Mouse (Mus musculus) limb, embryonic 11.5 days (tissue): ENCODE data around the gene Mocs1. TPM values are rescaled to one million over a fixed set of nuclear protein-coding genes. Genes with fewer than 3 reads are reported as not detected.

Experiments
- ATAC-seq: fragments of 200-750 bp; cut with Nextera tagmentation; 2 replicates; pipeline ENCODE4 v1.8.0; 2017; ENCODE audit warnings: low read depth; ENCODE audit not compliant: insufficient number of reproducible peaks, low FRiP score, low TSS enrichment
- DNase-seq: peaks from one replicate; pipeline ENCODE4 v3.0.0-alpha.2; 2015; ENCODE audit warnings: low spot score
- H3K27ac ChIP-seq: fragments of 300-500 bp; sonication (generic); replicated peaks from 2 replicates; pipeline ENCODE4 v1.5.1; 2014; ENCODE audit warnings: low read depth, mild to moderate bottlenecking, low read length
- H3K27me3 ChIP-seq: fragments of 300-500 bp; sonication (generic); 2 replicates; pipeline ENCODE4 v1.6.1; 2014; ENCODE audit warnings: mild to moderate bottlenecking, low read length, mixed read lengths; ENCODE audit not compliant: control insufficient read depth, insufficient read depth
- H3K36me3 ChIP-seq: fragments of 300-500 bp; sonication (generic); 2 replicates; pipeline ENCODE4 v1.6.1; 2014; ENCODE audit warnings: mild to moderate bottlenecking, low read length, moderate library complexity, mixed read lengths; ENCODE audit not compliant: control insufficient read depth, insufficient read depth
- H3K4me1 ChIP-seq: fragments of 300-500 bp; sonication (generic); 2 replicates; pipeline ENCODE4 v1.6.1; 2014; ENCODE audit warnings: low read length, mixed read lengths; ENCODE audit not compliant: control insufficient read depth, insufficient read depth
- H3K4me2 ChIP-seq: fragments of 300-500 bp; sonication (generic); 2 replicates; pipeline ENCODE4 v1.6.1; 2014; ENCODE audit warnings: low read depth, mild to moderate bottlenecking, moderate library complexity; ENCODE audit not compliant: severe bottlenecking
- H3K4me3 ChIP-seq: fragments of 300-500 bp; sonication (generic); 2 replicates; pipeline ENCODE4 v1.5.1; 2014; ENCODE audit warnings: low read depth, low read length
- H3K9ac ChIP-seq: fragments of 300-500 bp; sonication (generic); 2 replicates; pipeline ENCODE4 v1.6.1; 2014; ENCODE audit warnings: mild to moderate bottlenecking, low read length
- H3K9me3 ChIP-seq: fragments of 300-500 bp; sonication (generic); 2 replicates; pipeline ENCODE4 v1.6.1; 2016; ENCODE audit warnings: low read length; ENCODE audit not compliant: control insufficient read depth
- WGBS: fragments of 180-500 bp; shearing (Covaris S2); extraction: QIAGEN DNeasy Blood & Tissue Kit; methylation state at CpG from one replicate; pipeline ENCODE4 v1.1.7; 2014; 5-methylcytosine and 5-hydroxymethylcytosine counted together
- polyA plus RNA-seq: library from polyadenylated mRNA; unstranded; fragments of >200 nt; fragmentation: Nextera tagmentation; extraction: Ambion mirVana; gene quantifications from 2 replicates; pipeline ENCODE4 v1.2.1, GENCODE M21; 2014

The Mocs1 gene
- 7.1 and 8.2 TPM in 2 replicates for polyA plus RNA-seq

GRCm38 (mm10) chr17:49428239-49428688, at the start of gene Mocs1:
Mocs1 (plus strand) TSS chr17:49428362.
- Histone ChIP-seq H3K36me3 (no peaks in the 10 kb centered on the region), H3K9me3 (no peaks in the 10 kb centered on the region), H3K9ac (peak within 1 kb of the TSS; percentile 88), H3K4me1 (peaks cover 6% of the 10 kb centered on the region; the same call in 1 of the 2 replicates), H3K27me3 (no peaks in the 10 kb centered on the region), H3K4me2 (peak within 1 kb of the TSS; percentile 70), H3K27ac (no peak within 1 kb of the TSS), H3K4me3 (peak within 1 kb of the TSS; percentile 64)
- ATAC-seq, result peak; percentile 98
- DNase-seq, result peak; percentile 95
- 0% methylated on average over 28 of the region's 28 CpGs for whole genome bisulfite sequencing

DNA sequence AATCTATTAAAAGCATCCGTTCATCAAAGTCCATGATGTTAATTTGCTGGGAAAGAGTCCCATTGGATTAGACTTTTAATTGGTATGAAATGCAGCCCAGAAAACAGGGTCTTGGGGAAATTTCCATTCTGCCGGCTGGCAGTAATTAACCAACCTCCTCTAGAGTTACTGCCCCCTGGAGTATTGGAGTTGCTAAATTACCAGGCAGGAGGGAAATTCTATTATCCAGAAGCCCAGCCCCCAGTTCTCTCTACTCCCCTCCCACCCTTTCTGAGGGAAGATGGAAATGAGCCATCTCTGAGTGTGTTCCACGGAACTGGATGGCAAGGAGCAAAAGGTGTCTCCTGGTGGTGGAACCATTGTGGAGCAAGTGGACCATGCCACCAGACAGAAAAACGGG, 48.5 kb upstream of the Mocs1 start:
- Histone ChIP-seq H3K27me3 (no peaks in the 10 kb centered on the region), H3K4me1 (peaks cover 3% of the 10 kb centered on the region; the same call in 1 of the 2 replicates), H3K4me2 (no peak overlapping the region), H3K9ac (no peak overlapping the region), H3K9me3 (no peaks in the 10 kb centered on the region), H3K27ac (no peak overlapping the region), H3K36me3 (no peaks in the 10 kb centered on the region), H3K4me3 (no peak overlapping the region)
- DNase-seq (no peak), ATAC-seq (no peak)
- 84% methylated on average over 4 of the region's 4 CpGs for WGBS

GRCm38 (mm10) chr17:49384217-49384943, 43.8 kb upstream of the Mocs1 start:
- Histone ChIP-seq H3K4me3 (no peak overlapping the region), H3K4me2 (no peak overlapping the region), H3K27ac (no peak overlapping the region), H3K9ac (no peak overlapping the region), H3K4me1 (peaks cover 3% of the 10 kb centered on the region; the same call in 1 of the 2 replicates), H3K27me3 (no peaks in the 10 kb centered on the region), H3K36me3 (no peaks in the 10 kb centered on the region), H3K9me3 (no peaks in the 10 kb centered on the region)
- 55% methylated on average over 6 of the region's 6 CpGs for WGBS
- DNase-seq (peak; percentile 32), ATAC-seq (no peak)

DNA sequence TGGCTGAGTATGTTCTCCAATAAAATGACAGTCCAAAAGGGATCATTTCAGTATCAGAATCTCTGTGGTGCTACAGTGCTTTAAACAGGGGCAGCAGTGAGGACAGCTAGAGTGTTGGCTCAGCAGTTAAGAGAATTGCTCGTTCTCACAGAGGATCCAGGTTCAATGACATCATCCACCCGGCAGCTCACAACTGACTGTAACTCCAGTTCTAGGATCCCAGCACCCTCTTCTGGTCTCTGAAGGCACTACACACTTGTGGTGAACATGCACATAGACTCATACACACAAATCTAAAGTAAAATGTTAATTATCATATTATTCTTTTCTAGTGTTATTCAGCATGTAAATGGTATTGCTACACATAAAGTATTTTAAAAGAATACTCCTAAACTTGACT, 40.4 kb upstream of the Mocs1 start:
- H3K27ac ChIP-seq, result no peak overlapping the region
- H3K27me3 ChIP-seq, result no peaks in the 10 kb centered on the region
- no peak overlapping the region for H3K4me3 ChIP-seq
- H3K4me2 ChIP-seq, result no peak overlapping the region
- no peaks in the 10 kb centered on the region for H3K9me3 ChIP-seq
- peaks cover 3% of the 10 kb centered on the region; the same call in 1 of the 2 replicates for H3K4me1 ChIP-seq
- H3K36me3 ChIP-seq, result no peaks in the 10 kb centered on the region
- no peak for ATAC-seq
- DNase-seq, result no peak
- WGBS, result 86% methylated on average over 2 of the region's 2 CpGs
- H3K9ac ChIP-seq, result no peak overlapping the region

- ATAC-seq (no peak), DNase-seq (no peak)
- WGBS, result 33% methylated on average over 1 of the region's 1 CpGs
- Histone ChIP-seq H3K36me3 (no peaks in the 10 kb centered on the region), H3K9ac (no peak overlapping the region), H3K9me3 (no peaks in the 10 kb centered on the region), H3K4me1 (no peaks in the 10 kb centered on the region), H3K27me3 (no peaks in the 10 kb centered on the region), H3K4me3 (no peak overlapping the region), H3K4me2 (no peak overlapping the region), H3K27ac (no peak overlapping the region)
Observed at GRCm38 (mm10) chr17:49392751-49393150, 35.4 kb upstream of the Mocs1 start.

- no peaks in the 10 kb centered on the region for H3K36me3 ChIP-seq
- no peak overlapping the region for H3K27ac ChIP-seq
- no peak for ATAC-seq
- H3K4me2 ChIP-seq, result no peak overlapping the region
- DNase-seq, result no peak
- 59% methylated on average over 1 of the region's 1 CpGs for WGBS
- no peak overlapping the region for H3K4me3 ChIP-seq
- no peaks in the 10 kb centered on the region for H3K4me1 ChIP-seq
- H3K27me3 ChIP-seq, result no peaks in the 10 kb centered on the region
- no peak overlapping the region for H3K9ac ChIP-seq
- H3K9me3 ChIP-seq, result no peaks in the 10 kb centered on the region
Observed at GRCm38 (mm10) chr17:49394836-49395235, 33.3 kb upstream of the Mocs1 start.

- Histone ChIP-seq H3K9me3 (no peaks in the 10 kb centered on the region), H3K9ac (no peak overlapping the region), H3K4me3 (no peak overlapping the region), H3K27ac (no peak overlapping the region), H3K36me3 (no peaks in the 10 kb centered on the region), H3K4me1 (no peaks in the 10 kb centered on the region), H3K27me3 (no peaks in the 10 kb centered on the region), H3K4me2 (no peak overlapping the region)
- ATAC-seq, result no peak
- 85% methylated on average over 4 of the region's 4 CpGs for WGBS
- no peak for DNase-seq
Observed at GRCm38 (mm10) chr17:49399605-49400004, 28.6 kb upstream of the Mocs1 start.

DNA sequence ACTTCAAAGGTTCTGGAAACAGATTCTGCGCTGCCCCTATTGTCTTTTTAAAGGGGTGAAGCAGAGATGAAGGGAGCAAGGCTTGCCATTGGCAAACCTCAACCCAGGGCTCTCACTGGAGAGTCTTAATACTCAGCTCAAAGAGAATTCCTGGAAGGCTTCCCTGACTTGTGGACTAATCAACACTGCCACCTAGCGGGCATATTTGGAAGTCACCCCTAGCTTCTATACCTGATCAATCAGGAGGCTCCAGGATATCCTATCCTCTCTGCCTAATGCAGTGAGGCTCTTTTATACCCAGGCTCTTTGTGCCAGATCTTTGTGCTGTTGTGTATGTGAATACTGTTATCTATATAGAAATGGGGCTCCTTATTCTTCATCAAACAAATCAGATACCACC, 28.0 kb upstream of the Mocs1 start:
- H3K4me3 ChIP-seq, result no peak overlapping the region
- WGBS, result 5% methylated on average over 2 of the region's 2 CpGs
- no peak overlapping the region for H3K9ac ChIP-seq
- no peak overlapping the region for H3K27ac ChIP-seq
- no peaks in the 10 kb centered on the region for H3K4me1 ChIP-seq
- H3K27me3 ChIP-seq, result no peaks in the 10 kb centered on the region
- no peaks in the 10 kb centered on the region for H3K9me3 ChIP-seq
- peak; percentile 88 for DNase-seq
- H3K4me2 ChIP-seq, result no peak overlapping the region
- H3K36me3 ChIP-seq, result no peaks in the 10 kb centered on the region
- ATAC-seq, result peak; percentile 54; the same call in 1 of the 2 replicates
